Comparison of ENCODE assay signal across 9 mouse cellular contexts in the genomic region with DNA sequence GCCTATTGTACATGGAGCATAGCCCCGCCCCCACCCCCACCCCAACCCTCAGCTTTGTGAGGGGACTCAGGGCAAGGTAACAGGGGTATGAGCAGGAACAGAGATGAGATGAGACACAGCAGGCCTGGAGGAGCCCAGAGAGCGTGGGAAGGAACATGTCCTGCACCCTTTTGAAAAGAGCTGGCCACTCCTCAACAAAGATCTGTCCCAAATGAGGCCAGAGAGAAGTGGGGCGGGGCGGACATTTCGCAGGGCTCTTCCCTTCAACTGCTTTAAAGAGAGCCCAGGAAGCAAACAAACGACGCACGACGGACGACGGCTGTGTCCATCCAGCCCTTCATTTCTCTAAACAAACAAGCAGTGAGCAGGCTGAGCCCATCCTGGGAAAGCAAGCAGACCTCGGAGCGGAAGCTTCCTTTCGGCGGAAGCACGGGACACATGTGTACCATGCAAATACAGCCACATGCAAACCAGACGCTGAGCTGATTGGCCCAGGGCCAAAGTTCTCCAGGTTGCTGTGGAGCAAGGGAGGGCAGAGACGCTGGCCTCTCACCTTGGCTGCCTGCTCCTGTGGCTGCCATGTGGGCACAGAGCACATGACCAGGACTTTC. TPM values are rescaled to one million over a fixed set of nuclear protein-coding genes. Genes with fewer than 3 reads are reported as not detected.
A peak's percentile ranks its signal among the peaks of the same experiment; 100 is the strongest.
DNase-seq lines count a peak whose midpoint lies in the region; ATAC-seq and TF ChIP-seq lines count a peak whose summit lies in the region.
"Had no signal": no experiment of that assay in that cellular context is flagged by ENCODE, and none has a peak within 500 bp of the region (broad histone marks: within the 10 kb centered on the region; RNA-seq: fewer than 3 reads in every experiment).

No protein-coding gene starts in this region.

- TF ChIP-seq CTCF in brain, embryonic 14.5 days (IDR thresholded peaks at IDR 0.05; ENCODE audit: borderline replicate concordance, extremely low read depth, insufficient read depth, insufficient read length) = no peak
- no peak for TF ChIP-seq CTCF in lung, embryonic 14.5 days (IDR thresholded peaks at IDR 0.05; ENCODE audit: low read depth)

- H3K4me1 ChIP-seq in heart, embryonic 13.5 days = peaks cover 11% of the 10 kb centered on the region
- H3K4me1 ChIP-seq in kidney, embryonic 14.5 days (ENCODE audit: control insufficient read depth, insufficient read depth, low read length) = peaks cover 9% of the 10 kb centered on the region
- H3K4me1 ChIP-seq in lung, embryonic 14.5 days (ENCODE audit: insufficient read depth) = peaks cover 5% of the 10 kb centered on the region; the same call in 1 of the 2 replicates

- DNase-seq in adrenal gland, adult (ENCODE audit: inconsistent age in 2 of 2, low spot score in 1 of 2) = peak; percentile 31 to 63
- peak; percentile 63 for DNase-seq in brain, embryonic 14.5 days (ENCODE audit: low read depth)
- peak; percentile 85 for DNase-seq in lung, embryonic 14.5 days
- DNase-seq in retina, postnatal 1 day = peak; percentile 55
- DNase-seq in left cerebral cortex, adult 11 months (ENCODE audit: low spot score) = no peak
- DNase-seq in layer of hippocampus, adult 8-10 months (ENCODE audit: low spot score in 2 of 2) = no peak

- no peaks in the 10 kb centered on the region for H3K27me3 ChIP-seq in heart, embryonic 13.5 days (replicated peaks)
- no peaks in the 10 kb centered on the region for H3K27me3 ChIP-seq in kidney, embryonic 14.5 days (ENCODE audit: control insufficient read depth, insufficient read depth, low read length)
- no peaks in the 10 kb centered on the region for H3K27me3 ChIP-seq in lung, embryonic 14.5 days (ENCODE audit: insufficient read depth, low read length)

- no peak for TF ChIP-seq POLR2A in brain, embryonic 14.5 days (IDR thresholded peaks at IDR 0.05; ENCODE audit: borderline replicate concordance, extremely low read depth, insufficient read depth, insufficient read length, poor library complexity, severe bottlenecking)

- 31% methylated on average over 18 of the region's 18 CpGs for WGBS in heart, embryonic 13.5 days
- WGBS in kidney, embryonic 14.5 days = 29% methylated on average over 18 of the region's 18 CpGs
- whole genome bisulfite sequencing in lung, embryonic 14.5 days = 12% methylated on average over 18 of the region's 18 CpGs

- H3K36me3 ChIP-seq in heart, embryonic 13.5 days = no peaks in the 10 kb centered on the region
- H3K36me3 ChIP-seq in kidney, embryonic 14.5 days (ENCODE audit: control insufficient read depth, insufficient read depth, low read length) = no peaks in the 10 kb centered on the region
- no peaks in the 10 kb centered on the region for H3K36me3 ChIP-seq in lung, embryonic 14.5 days (ENCODE audit: insufficient read depth)

- no peak overlapping the region for H3K27ac ChIP-seq in heart, embryonic 13.5 days (replicated peaks)
- peak overlapping the region; percentile 65 for H3K27ac ChIP-seq in kidney, embryonic 14.5 days (ENCODE audit: low read depth, low read length)
- H3K27ac ChIP-seq in lung, embryonic 14.5 days (ENCODE audit: low read depth) = peak overlapping the region; percentile 67

- H3K9me3 ChIP-seq in heart, embryonic 13.5 days = no peaks in the 10 kb centered on the region
- no peaks in the 10 kb centered on the region for H3K9me3 ChIP-seq in kidney, embryonic 14.5 days (ENCODE audit: control insufficient read depth, low read length)
- H3K9me3 ChIP-seq in lung, embryonic 14.5 days (ENCODE audit: low read depth, low read length) = no peaks in the 10 kb centered on the region

- ATAC-seq in heart, embryonic 13.5 days (ENCODE audit: extremely low read depth, insufficient number of reproducible peaks, low FRiP score, low TSS enrichment) = no peak
- peak; percentile 26; the same call in 1 of the 2 replicates for ATAC-seq in kidney, embryonic 14.5 days (ENCODE audit: low FRiP score, low TSS enrichment)
- peak; percentile 81 for ATAC-seq in lung, embryonic 14.5 days (ENCODE audit: insufficient read depth)

- no peak overlapping the region for H3K4me3 ChIP-seq in heart, embryonic 13.5 days
- no peak overlapping the region for H3K4me3 ChIP-seq in kidney, embryonic 14.5 days (ENCODE audit: low read length)
- H3K4me3 ChIP-seq in lung, embryonic 14.5 days (ENCODE audit: low read depth, low read length) = no peak overlapping the region; the same call in 1 of the 2 replicates

- H3K4me2 ChIP-seq in heart, embryonic 13.5 days = peak overlapping the region; percentile 54
- H3K4me2 ChIP-seq in kidney, embryonic 14.5 days (replicated peaks; ENCODE audit: low read depth, low read length) = peak overlapping the region; percentile 22
- H3K4me2 ChIP-seq in lung, embryonic 14.5 days = peak overlapping the region; percentile 43

- peak overlapping the region; percentile 6; the same call in 1 of the 2 replicates for H3K9ac ChIP-seq in heart, embryonic 13.5 days
- peak overlapping the region; percentile 12; the same call in 1 of the 2 replicates for H3K9ac ChIP-seq in kidney, embryonic 14.5 days (ENCODE audit: low read depth, low read length)
- H3K9ac ChIP-seq in lung, embryonic 14.5 days = peak overlapping the region; percentile 27; the same call in 1 of the 2 replicates

RNA-seq across cellular contexts. Expression of gene Grk3, which starts 8.7 kb away (rescaled TPM):
- 13.1 and 26.0 TPM in 2 replicates for polyA plus RNA-seq in brain, embryonic 14.5 days (2012; rRNA removed)
- 12.3 TPM in 2 replicates for polyA plus RNA-seq in heart, embryonic 13.5 days (2015; fragmentation: Nextera tagmentation; extraction: Ambion mirVana)
- polyA plus RNA-seq in kidney, embryonic 14.5 days (2014; fragmentation: Nextera tagmentation; extraction: Ambion mirVana) = 7.7 and 9.9 TPM in 2 replicates
- polyA plus RNA-seq in lung, embryonic 14.5 days (2014; fragmentation: Nextera tagmentation; extraction: Ambion mirVana) = 14.1 and 15.0 TPM in 2 replicates
- 100 to 1,000 TPM in 1 of 4 experiments, 10 to 100 TPM in 3; 72.2 to 102 (median 84.2) TPM for total RNA-seq in layer of hippocampus, adult 8-10 months (2022)

RNA-seq across cellular contexts. Expression of gene Crybb2, which starts 45.7 kb away (rescaled TPM):
- not detected in 2 replicates for polyA plus RNA-seq in brain, embryonic 14.5 days (2012; rRNA removed)
- not detected in 2 replicates for polyA plus RNA-seq in heart, embryonic 13.5 days (2015; fragmentation: Nextera tagmentation; extraction: Ambion mirVana)
- not detected in 2 replicates for polyA plus RNA-seq in kidney, embryonic 14.5 days (2014; fragmentation: Nextera tagmentation; extraction: Ambion mirVana)
- polyA plus RNA-seq in lung, embryonic 14.5 days (2014; fragmentation: Nextera tagmentation; extraction: Ambion mirVana) = not detected in 2 replicates
- not detected for total RNA-seq in layer of hippocampus, adult 8-10 months (2022)
- total RNA-seq: adrenal gland, postnatal 4 days had no signal

RNA-seq across cellular contexts. Expression of gene Crybb3, which starts 57.1 kb away (rescaled TPM):
- polyA plus RNA-seq in brain, embryonic 14.5 days (2012; rRNA removed) = 2.3 and 2.4 TPM in 2 replicates
- 0.86 and 0.93 TPM in 2 replicates for polyA plus RNA-seq in heart, embryonic 13.5 days (2015; fragmentation: Nextera tagmentation; extraction: Ambion mirVana)
- 0.47 and 1.8 TPM in 2 replicates for polyA plus RNA-seq in kidney, embryonic 14.5 days (2014; fragmentation: Nextera tagmentation; extraction: Ambion mirVana)
- 0.46 and 1.1 TPM in 2 replicates for polyA plus RNA-seq in lung, embryonic 14.5 days (2014; fragmentation: Nextera tagmentation; extraction: Ambion mirVana)
- 1 to 10 TPM; 1.7 to 3.1 (median 2.0) TPM for total RNA-seq in layer of hippocampus, adult 8-10 months (2022)

Comparison
In these comparisons a context has a peak if more than half of its experiments do, and no peak if none do; other contexts are left out.
1. DNase-seq: peak in adrenal gland, adult (2 of 2), brain, embryonic 14.5 days (single experiment), lung, embryonic 14.5 days (single experiment) and retina, postnatal 1 day (single experiment); none in left cerebral cortex, adult 11 months (single experiment) and layer of hippocampus, adult 8-10 months (0 of 2).
2. Peak in every context shown above with its lines, with median percentiles within 50 percentile points of each other: H3K4me2 ChIP-seq and H3K9ac ChIP-seq.